Mouse (Mus musculus): Measurements from ENCODE around the gene Entpd7. TPM values are rescaled to one million over a fixed set of nuclear protein-coding genes. Genes with fewer than 3 reads are reported as not detected.

Entpd7 gene
- polyA plus RNA-seq, 1 experiment = 1.2 TPM

- Histone ChIP-seq H3K36me3 (replicated peaks; ENCODE audit: low read length) (peaks cover 7% of the 10 kb centered on the region), H3K4me3 (replicated peaks) (peak overlapping the region; percentile 100), H3K9me3 (no peaks in the 10 kb centered on the region), H3K27me3 (replicated peaks) (no peaks in the 10 kb centered on the region), H3K4me1 (peaks cover 74% of the 10 kb centered on the region)
- TF ChIP-seq GATA1 (IDR thresholded peaks at IDR 0.05; ENCODE audit: borderline replicate concordance, low read length) = no peak
- TF ChIP-seq FLI1 (IDR thresholded peaks at IDR 0.05; ENCODE audit: low read length) = no peak
These were observed 15.8 kb upstream of the Entpd7 start for GRCm38 (mm10) chr19:43673513-43674315.

DNA sequence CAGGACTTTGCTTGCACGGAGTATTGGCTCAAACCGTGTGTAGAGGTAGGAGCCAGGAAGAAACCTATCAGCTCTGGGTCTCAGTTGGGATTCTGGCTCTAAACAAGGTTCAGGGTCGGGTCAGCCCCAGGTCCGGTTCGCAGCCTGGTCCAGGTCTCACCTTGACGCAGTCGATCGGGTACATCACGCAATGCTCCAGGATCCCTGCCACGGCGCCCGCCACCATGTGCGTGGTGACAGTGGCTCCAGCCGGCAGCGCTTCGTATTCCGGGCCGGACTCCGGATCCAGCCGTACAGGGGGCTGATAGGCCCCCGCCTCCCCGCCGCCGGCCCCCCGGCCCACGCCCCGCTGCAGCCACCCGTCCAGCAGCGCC lies 15.2 kb upstream of the Entpd7 start:
- TF ChIP-seq GATA1 (IDR thresholded peaks at IDR 0.05; ENCODE audit: borderline replicate concordance, low read length) (no peak), FLI1 (IDR thresholded peaks at IDR 0.05; ENCODE audit: low read length) (no peak)
- peaks cover 79% of the 10 kb centered on the region for H3K4me1 ChIP-seq
- no peaks in the 10 kb centered on the region for H3K27me3 ChIP-seq (replicated peaks)
- H3K36me3 ChIP-seq (replicated peaks; ENCODE audit: low read length) = peaks cover 6% of the 10 kb centered on the region
- H3K4me3 ChIP-seq (replicated peaks) = peak overlapping the region; percentile 100
- H3K9me3 ChIP-seq = no peaks in the 10 kb centered on the region

- H3K36me3 ChIP-seq (replicated peaks; ENCODE audit: low read length) = peaks cover 2% of the 10 kb centered on the region
- peak within 1 kb of the TSS; percentile 100 for H3K4me3 ChIP-seq (replicated peaks)
- H3K27me3 ChIP-seq (replicated peaks) = no peaks in the 10 kb centered on the region
- peaks cover 79% of the 10 kb centered on the region for H3K4me1 ChIP-seq
- TF ChIP-seq GATA1 (IDR thresholded peaks at IDR 0.05; ENCODE audit: borderline replicate concordance, low read length) = no peak
- no peak for TF ChIP-seq FLI1 (IDR thresholded peaks at IDR 0.05; ENCODE audit: low read length)
- H3K9me3 ChIP-seq = no peaks in the 10 kb centered on the region
These were observed 14.5 kb upstream of the Entpd7 start, which contains the start of gene Slc25a28 for GRCm38 (mm10) chr19:43674730-43675524. Slc25a28 (minus strand) TSS chr19:43674881.

DNA sequence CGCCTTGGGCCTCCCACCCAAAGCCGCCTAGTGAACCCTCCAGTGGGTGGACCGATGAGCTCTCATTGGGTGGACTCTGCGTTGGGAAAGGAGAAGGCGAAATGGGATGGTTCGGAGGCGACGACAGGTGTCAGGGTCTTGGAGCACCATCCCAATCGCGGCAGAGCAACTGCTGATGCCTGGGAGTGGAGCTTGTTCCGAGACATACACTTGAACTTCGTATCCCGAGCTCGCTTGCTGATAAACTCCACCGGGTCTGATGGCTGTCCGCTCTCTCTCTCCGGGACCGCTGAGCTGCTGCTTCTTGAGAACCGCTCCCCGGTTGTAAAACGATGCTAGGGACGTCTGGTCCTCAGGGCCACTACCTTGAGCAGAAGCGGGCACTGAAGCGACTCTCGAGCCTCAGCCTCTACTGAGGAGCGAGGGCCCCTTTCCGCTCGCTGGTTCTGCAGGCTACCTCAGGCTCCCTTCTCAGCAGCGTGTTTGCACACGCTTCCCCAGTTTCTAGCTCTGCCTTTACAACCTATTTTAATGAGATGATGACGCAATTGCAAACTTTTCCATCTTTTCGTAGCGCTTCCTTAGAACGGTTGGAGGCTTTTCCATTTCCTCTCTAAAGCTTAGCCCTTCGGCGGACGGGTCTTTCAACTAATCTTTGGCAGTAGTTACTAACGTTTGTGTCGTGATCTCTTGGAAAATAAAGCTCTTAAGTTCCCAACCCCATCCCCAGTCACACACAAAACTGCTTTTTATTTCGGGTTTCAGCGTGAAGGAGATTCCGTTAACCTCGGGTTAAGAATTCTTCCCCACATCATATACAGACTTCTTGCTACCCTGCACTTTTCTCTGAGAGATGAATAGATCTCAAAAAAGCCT lies 13.7 kb upstream of the Entpd7 start:
- Histone ChIP-seq H3K36me3 (replicated peaks; ENCODE audit: low read length) (no peaks in the 10 kb centered on the region), H3K9me3 (no peaks in the 10 kb centered on the region), H3K4me3 (replicated peaks) (peak overlapping the region; percentile 100), H3K27me3 (replicated peaks) (no peaks in the 10 kb centered on the region), H3K4me1 (peaks cover 80% of the 10 kb centered on the region)
- no peak for TF ChIP-seq FLI1 (IDR thresholded peaks at IDR 0.05; ENCODE audit: low read length)
- TF ChIP-seq GATA1 (IDR thresholded peaks at IDR 0.05; ENCODE audit: borderline replicate concordance, low read length) = no peak

DNA sequence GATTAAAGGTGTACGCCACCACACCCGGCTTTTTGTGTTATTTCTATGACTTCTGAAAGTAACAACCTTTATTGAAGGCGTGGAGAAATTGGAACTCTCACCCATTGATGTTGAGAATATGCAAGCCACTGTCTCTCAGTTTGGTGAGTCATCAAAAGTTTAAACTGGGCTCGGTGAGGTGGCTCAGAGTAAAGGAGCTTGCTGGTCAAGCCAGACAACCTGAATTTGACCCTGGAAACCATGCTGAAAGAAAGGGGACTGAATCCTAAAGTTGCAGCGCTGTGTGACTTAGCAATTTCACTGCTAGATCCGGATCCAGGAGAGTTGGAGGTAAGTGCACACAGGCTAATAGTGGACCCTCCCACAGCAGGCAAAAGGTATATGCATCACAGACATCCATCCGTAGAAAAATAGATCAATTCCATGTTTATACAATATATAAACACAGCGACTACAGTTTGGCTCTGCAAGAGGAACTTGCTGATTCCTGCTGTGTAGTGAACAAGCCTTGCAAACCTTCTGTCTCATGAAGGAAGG lies 10.9 kb upstream of the Entpd7 start:
- TF ChIP-seq GATA1 (IDR thresholded peaks at IDR 0.05; ENCODE audit: borderline replicate concordance, low read length) (no peak), FLI1 (IDR thresholded peaks at IDR 0.05; ENCODE audit: low read length) (no peak)
- Histone ChIP-seq H3K36me3 (replicated peaks; ENCODE audit: low read length) (no peaks in the 10 kb centered on the region), H3K4me3 (replicated peaks) (peak overlapping the region; percentile 14), H3K4me1 (peaks cover 72% of the 10 kb centered on the region), H3K27me3 (replicated peaks) (no peaks in the 10 kb centered on the region), H3K9me3 (no peaks in the 10 kb centered on the region)

DNA sequence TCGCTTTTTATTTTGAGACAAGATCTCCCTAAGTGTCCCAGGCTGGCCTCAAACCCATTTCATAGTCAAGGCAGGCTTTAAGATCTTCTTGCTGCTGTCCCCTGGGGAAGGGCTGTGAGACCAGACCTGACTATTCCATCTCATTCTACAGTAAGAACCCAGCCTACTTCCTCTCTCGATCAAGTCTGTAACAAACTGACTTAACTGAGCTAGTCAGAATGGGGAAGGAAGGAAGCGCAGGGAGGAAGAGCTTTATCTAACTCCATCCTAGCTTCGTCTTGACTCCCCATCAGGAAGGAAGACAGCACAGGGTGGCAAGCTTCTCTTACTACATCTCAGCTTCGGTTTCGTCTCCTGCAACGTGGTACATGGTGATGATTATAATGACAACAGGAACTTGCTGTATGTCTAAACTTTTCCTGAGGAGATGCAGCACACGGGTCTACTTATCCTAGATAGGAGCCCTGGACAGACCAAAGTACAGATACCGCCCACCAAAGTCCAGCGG lies 9.9 kb upstream of the Entpd7 start:
- H3K4me1 ChIP-seq = peaks cover 71% of the 10 kb centered on the region
- H3K9me3 ChIP-seq = no peaks in the 10 kb centered on the region
- no peaks in the 10 kb centered on the region for H3K36me3 ChIP-seq (replicated peaks; ENCODE audit: low read length)
- no peaks in the 10 kb centered on the region for H3K27me3 ChIP-seq (replicated peaks)
- peak overlapping the region; percentile 82 for H3K4me3 ChIP-seq (replicated peaks)
- TF ChIP-seq FLI1 (IDR thresholded peaks at IDR 0.05; ENCODE audit: low read length) = no peak
- TF ChIP-seq GATA1 (IDR thresholded peaks at IDR 0.05; ENCODE audit: borderline replicate concordance, low read length) = no peak

DNA sequence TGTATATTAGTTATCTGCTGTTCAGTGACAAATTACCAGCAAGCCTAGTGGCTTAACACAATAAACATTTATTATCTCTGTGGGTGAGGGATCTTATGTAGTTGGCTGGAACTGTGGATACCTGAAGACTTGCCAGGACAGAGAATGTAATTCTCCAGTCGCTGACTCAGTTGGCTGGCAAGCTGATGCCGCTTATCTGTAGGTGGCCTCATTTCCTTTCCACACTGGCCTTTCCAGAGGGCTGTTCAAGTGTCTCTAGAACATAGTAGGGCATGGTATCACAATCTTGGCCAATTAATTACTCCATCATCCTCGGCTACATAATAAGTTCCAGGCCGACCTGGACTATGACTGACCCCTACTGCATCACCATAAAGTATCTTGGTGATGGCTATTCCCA lies 7.9 kb upstream of the Entpd7 start:
- H3K27me3 ChIP-seq (replicated peaks) = no peaks in the 10 kb centered on the region
- TF ChIP-seq GATA1 (IDR thresholded peaks at IDR 0.05; ENCODE audit: borderline replicate concordance, low read length) (no peak), FLI1 (IDR thresholded peaks at IDR 0.05; ENCODE audit: low read length) (no peak)
- H3K9me3 ChIP-seq = peaks cover 5% of the 10 kb centered on the region
- H3K36me3 ChIP-seq (replicated peaks; ENCODE audit: low read length) = no peaks in the 10 kb centered on the region
- no peak overlapping the region for H3K4me3 ChIP-seq (replicated peaks)
- H3K4me1 ChIP-seq = peaks cover 59% of the 10 kb centered on the region

GRCm38 (mm10) chr19:43692815-43693214 lies 3.3 kb downstream of the Entpd7 start:
- H3K27me3 ChIP-seq (replicated peaks) = no peaks in the 10 kb centered on the region
- H3K36me3 ChIP-seq (replicated peaks; ENCODE audit: low read length) = peaks cover 45% of the 10 kb centered on the region
- H3K9me3 ChIP-seq = no peaks in the 10 kb centered on the region
- peaks cover 49% of the 10 kb centered on the region for H3K4me1 ChIP-seq
- H3K4me3 ChIP-seq (replicated peaks) = no peak overlapping the region
- TF ChIP-seq GATA1 (IDR thresholded peaks at IDR 0.05; ENCODE audit: borderline replicate concordance, low read length) = no peak

GRCm38 (mm10) chr19:43695514-43695964 lies 6.1 kb downstream of the Entpd7 start:
- Histone ChIP-seq H3K27me3 (replicated peaks) (no peaks in the 10 kb centered on the region), H3K9me3 (no peaks in the 10 kb centered on the region), H3K4me3 (replicated peaks) (no peak overlapping the region), H3K36me3 (replicated peaks; ENCODE audit: low read length) (peaks cover 70% of the 10 kb centered on the region), H3K4me1 (peaks cover 45% of the 10 kb centered on the region)
- TF ChIP-seq FLI1 (IDR thresholded peaks at IDR 0.05; ENCODE audit: low read length) (no peak), GATA1 (IDR thresholded peaks at IDR 0.05; ENCODE audit: borderline replicate concordance, low read length) (no peak)
